Mouse (Mus musculus) heart, embryonic 15.5 days (tissue): ENCODE results near the gene Zfp652. TPM values are rescaled to one million over a fixed set of nuclear protein-coding genes. Genes with fewer than 3 reads are reported as not detected.
A peak's percentile ranks its signal among the peaks of the same experiment; 100 is the strongest.

Experiments used
- ATAC-seq: fragments of 200-750 bp; cut with Nextera tagmentation; replicated peaks from 2 replicates; pipeline ENCODE4 v1.8.0; 2017; ENCODE audit warnings: low read depth, moderate TSS enrichment; ENCODE audit not compliant: insufficient number of reproducible peaks, insufficient read depth, low FRiP score
- H3K27ac ChIP-seq: fragments of 300-500 bp; sonication (generic); 2 replicates; pipeline ENCODE4 v1.5.1; 2015; ENCODE audit warnings: mild to moderate bottlenecking, inconsistent platforms
- H3K27me3 ChIP-seq: fragments of 300-500 bp; sonication (generic); 2 replicates; pipeline ENCODE4 v1.6.1; 2015; ENCODE audit warnings: inconsistent platforms
- H3K36me3 ChIP-seq: fragments of 300-500 bp; sonication (generic); 2 replicates; pipeline ENCODE4 v1.6.1; 2015; ENCODE audit warnings: mild to moderate bottlenecking, inconsistent platforms
- H3K4me1 ChIP-seq: fragments of 300-500 bp; sonication (generic); replicated peaks from 2 replicates; pipeline ENCODE4 v1.6.1; 2015; ENCODE audit warnings: inconsistent platforms
- H3K4me2 ChIP-seq: fragments of 300-500 bp; sonication (generic); 2 replicates; pipeline ENCODE4 v1.6.1; 2015; ENCODE audit warnings: inconsistent platforms, mild to moderate bottlenecking, moderate library complexity
- H3K4me3 ChIP-seq: fragments of 300-500 bp; sonication (generic); 2 replicates; pipeline ENCODE4 v1.5.1; 2015; ENCODE audit warnings: mild to moderate bottlenecking, inconsistent platforms
- H3K9ac ChIP-seq: fragments of 300-500 bp; sonication (generic); 2 replicates; pipeline ENCODE4 v1.6.1; 2015; ENCODE audit warnings: mild to moderate bottlenecking, inconsistent platforms
- H3K9me3 ChIP-seq: fragments of 300-500 bp; sonication (generic); replicated peaks from 2 replicates; pipeline ENCODE4 v1.6.1; 2016; ENCODE audit warnings: inconsistent platforms
- WGBS: fragments of 180-500 bp; shearing (Covaris S2); methylation state at CpG from one replicate; pipeline ENCODE4 v1.1.7; 2015; ENCODE audit warnings: mixed read lengths; 5-methylcytosine and 5-hydroxymethylcytosine counted together
- polyA plus RNA-seq: library from polyadenylated mRNA; unstranded; fragments of >200 nt; fragmentation: Nextera tagmentation; extraction: Ambion mirVana; gene quantifications from 2 replicates; pipeline ENCODE4 v1.2.1, GENCODE M21; 2015

Zfp652 gene
- polyA plus RNA-seq, 1 experiment from 2014 or later: 12.9 TPM

DNA sequence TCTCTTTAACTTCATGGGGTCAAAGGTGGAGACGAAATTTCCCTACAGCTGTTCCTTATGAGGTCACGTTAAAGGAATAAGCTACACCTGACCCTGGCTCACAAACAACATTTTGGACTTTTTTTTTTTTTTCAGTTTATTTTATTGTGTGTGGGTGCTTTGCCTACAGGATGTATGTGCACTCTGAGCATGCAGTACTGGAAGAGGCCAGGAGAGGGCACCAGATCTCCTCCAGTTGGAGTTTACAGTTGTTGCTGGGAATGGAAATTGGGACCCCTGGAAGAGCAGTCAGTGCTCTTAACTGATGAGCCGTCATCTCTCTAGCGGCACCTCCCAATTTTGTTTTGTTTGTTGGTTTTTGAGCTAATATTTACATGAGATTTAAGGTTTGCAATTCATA lies 73.2 kb downstream of the Zfp652 start:
- no peak for ATAC-seq
- Histone ChIP-seq H3K27me3 (no peaks in the 10 kb centered on the region), H3K4me1 (no peaks in the 10 kb centered on the region), H3K4me2 (no peak overlapping the region), H3K9ac (no peak overlapping the region), H3K36me3 (no peaks in the 10 kb centered on the region), H3K27ac (no peak overlapping the region), H3K4me3 (no peak overlapping the region), H3K9me3 (no peaks in the 10 kb centered on the region)
- WGBS: 91% methylated on average over 4 of the region's 4 CpGs

DNA sequence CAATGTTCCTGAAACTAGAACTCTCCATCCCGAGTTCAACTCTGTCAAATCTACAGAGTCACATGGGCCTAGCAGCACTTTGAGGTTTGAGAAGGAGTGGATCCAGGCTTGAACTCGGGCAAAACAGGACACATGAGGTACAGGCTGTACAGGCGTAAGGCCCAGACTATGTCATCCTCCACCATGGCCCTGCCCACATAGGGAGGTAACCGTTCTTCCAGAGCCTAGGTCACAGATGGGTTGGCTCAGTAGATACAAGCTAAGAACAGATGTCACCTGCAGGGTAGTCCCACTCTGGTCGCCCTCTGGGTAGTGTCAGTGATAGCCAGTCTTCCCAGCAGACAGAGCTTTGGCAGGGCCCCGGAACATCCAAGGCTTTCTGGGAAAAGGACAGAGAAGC lies 74.0 kb downstream of the Zfp652 start:
- no peaks in the 10 kb centered on the region for H3K9me3 ChIP-seq
- no peak overlapping the region for H3K4me2 ChIP-seq
- no peak overlapping the region for H3K9ac ChIP-seq
- H3K27me3 ChIP-seq: no peaks in the 10 kb centered on the region
- no peak overlapping the region for H3K4me3 ChIP-seq
- WGBS: 83% methylated on average over 6 of the region's 6 CpGs
- no peaks in the 10 kb centered on the region for H3K36me3 ChIP-seq
- no peak overlapping the region for H3K27ac ChIP-seq
- ATAC-seq: no peak
- H3K4me1 ChIP-seq: no peaks in the 10 kb centered on the region

DNA sequence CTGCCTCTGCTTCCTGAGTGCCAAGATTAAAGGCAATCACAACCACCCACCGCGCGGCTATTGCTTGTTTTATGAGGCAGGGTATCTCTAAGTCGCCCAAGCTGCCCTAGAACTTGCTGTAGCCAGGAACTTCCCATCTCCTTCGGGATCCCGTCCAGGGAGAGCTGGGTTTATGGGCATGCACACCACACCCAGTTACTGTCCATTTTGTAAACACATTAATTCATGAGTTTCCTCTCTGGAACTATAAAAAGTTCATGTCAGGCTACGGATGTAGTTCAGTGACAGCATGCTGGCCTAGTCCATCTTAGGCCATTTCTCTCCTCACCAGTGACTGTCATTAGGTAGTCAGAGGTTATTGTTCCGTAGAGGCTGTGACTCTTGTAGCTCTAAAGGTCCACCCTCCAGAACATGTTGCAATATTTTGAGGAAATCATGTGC lies 77.0 kb downstream of the Zfp652 start:
- ATAC-seq: no peak
- Histone ChIP-seq H3K27me3 (no peaks in the 10 kb centered on the region), H3K9ac (no peak overlapping the region), H3K9me3 (no peaks in the 10 kb centered on the region), H3K4me2 (no peak overlapping the region), H3K4me1 (peaks cover 9% of the 10 kb centered on the region), H3K4me3 (no peak overlapping the region), H3K36me3 (no peaks in the 10 kb centered on the region), H3K27ac (no peak overlapping the region)
- WGBS: 81% methylated on average over 8 of the region's 8 CpGs

DNA sequence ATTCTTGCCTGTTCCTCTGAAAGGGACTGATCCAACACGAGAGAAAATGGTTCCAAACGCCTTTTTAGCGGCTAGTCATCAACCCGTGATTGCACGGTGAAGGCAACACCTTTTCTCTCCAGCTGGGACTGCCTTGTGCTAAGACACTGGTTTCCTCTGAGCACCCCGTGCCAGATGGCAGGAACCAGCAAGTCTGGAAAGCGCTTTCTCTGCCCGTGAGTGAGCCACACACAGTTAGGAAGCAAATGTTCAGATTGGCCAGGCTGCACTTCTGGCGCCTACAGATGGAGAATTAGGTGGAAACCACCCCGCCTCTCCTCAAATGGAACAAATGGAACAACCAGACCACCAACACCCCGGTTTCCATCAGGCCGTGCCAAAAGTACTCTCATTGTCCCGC lies 79.3 kb downstream of the Zfp652 start:
- no peaks in the 10 kb centered on the region for H3K9me3 ChIP-seq
- H3K27me3 ChIP-seq: peaks cover 4% of the 10 kb centered on the region; the same call in 1 of the 2 replicates
- no peak overlapping the region for H3K4me3 ChIP-seq
- H3K36me3 ChIP-seq: no peaks in the 10 kb centered on the region
- no peak overlapping the region for H3K4me2 ChIP-seq
- 82% methylated on average over 13 of the region's 13 CpGs for WGBS
- H3K27ac ChIP-seq: no peak overlapping the region
- peaks cover 26% of the 10 kb centered on the region for H3K4me1 ChIP-seq
- no peak overlapping the region for H3K9ac ChIP-seq
- no peak for ATAC-seq

DNA sequence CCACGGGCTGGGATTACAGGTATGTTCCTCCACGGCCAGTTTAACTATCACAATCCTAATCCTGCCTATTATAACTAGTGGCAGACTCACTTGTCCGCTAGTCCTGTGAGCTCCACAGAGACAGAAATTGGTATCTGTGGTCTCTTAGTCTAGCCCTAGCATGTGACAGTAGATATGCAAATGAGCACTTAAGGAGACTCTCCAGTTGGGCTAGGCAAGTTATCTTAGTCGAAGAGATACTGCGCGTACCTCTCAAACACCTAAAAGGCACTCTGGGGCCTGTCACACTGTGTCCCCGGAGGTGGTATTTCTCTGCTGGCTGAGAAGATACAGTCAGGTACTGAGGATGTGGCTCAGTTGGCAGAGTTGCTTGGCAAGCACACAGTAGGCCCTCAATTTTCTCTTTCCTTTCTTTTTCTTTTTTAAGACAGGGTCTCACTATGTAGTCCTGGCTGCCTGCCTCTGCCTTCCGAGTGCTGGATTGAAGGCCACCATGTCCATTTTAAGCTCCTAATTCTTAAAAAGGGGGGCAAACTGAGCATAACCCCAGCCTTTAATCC lies 80.6 kb downstream of the Zfp652 start:
- Histone ChIP-seq H3K9ac (no peak overlapping the region), H3K4me1 (peaks cover 29% of the 10 kb centered on the region), H3K4me3 (no peak overlapping the region), H3K4me2 (no peak overlapping the region), H3K9me3 (no peaks in the 10 kb centered on the region), H3K36me3 (no peaks in the 10 kb centered on the region), H3K27me3 (peaks cover 12% of the 10 kb centered on the region), H3K27ac (no peak overlapping the region)
- WGBS: 64% methylated on average over 8 of the region's 8 CpGs
- no peak for ATAC-seq

DNA sequence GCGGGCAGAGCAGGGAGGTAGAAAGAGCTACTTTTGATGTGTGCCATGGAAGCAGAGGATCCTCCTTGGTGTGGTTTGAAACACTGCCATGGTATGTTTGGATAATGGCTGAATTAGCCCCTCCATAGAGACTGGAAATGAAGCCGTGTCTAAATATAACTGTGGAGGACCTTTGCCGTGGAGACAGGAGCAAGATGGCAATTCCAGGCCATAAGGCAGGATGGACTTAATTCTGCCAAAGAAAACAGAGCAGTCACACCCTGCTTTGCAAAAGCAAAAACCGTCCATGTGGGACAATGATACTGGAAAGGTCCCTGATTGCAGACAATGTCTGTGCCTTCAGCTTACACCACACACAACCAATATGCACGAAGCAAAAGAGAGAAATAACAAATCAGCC lies 81.7 kb downstream of the Zfp652 start:
- Histone ChIP-seq H3K36me3 (no peaks in the 10 kb centered on the region), H3K4me3 (no peak overlapping the region), H3K27ac (peak overlapping the region; percentile 12; the same call in 1 of the 2 replicates), H3K4me2 (no peak overlapping the region), H3K27me3 (peaks cover 15% of the 10 kb centered on the region), H3K4me1 (peaks cover 29% of the 10 kb centered on the region), H3K9me3 (no peaks in the 10 kb centered on the region), H3K9ac (no peak overlapping the region)
- 37% methylated on average over 5 of the region's 5 CpGs for WGBS
- ATAC-seq: no peak

DNA sequence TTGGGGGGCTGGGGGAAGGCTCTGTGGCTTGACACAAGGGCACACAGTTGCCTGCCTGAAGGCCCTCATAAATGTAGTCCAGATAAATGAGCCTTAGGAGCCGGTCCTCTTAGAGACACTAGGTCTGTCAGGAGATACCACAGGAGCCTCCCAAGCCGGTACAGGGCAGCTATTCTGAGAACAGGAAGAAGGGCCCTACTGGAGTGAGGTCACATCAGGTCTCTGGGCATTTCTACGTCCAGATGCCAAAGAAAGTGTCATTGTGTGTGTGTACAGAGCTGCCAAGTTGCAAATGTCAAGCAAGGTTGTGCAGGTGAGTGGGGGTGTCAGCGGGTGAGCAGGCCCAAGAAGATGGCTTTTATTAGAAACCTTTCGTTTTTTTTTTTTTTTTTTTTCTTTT lies 83.1 kb downstream of the Zfp652 start:
- Histone ChIP-seq H3K4me2 (no peak overlapping the region), H3K4me3 (no peak overlapping the region), H3K4me1 (peaks cover 29% of the 10 kb centered on the region), H3K9me3 (no peaks in the 10 kb centered on the region), H3K9ac (no peak overlapping the region), H3K27me3 (peaks cover 15% of the 10 kb centered on the region), H3K27ac (no peak overlapping the region), H3K36me3 (no peaks in the 10 kb centered on the region)
- no peak for ATAC-seq
- 41% methylated on average over 5 of the region's 5 CpGs for WGBS

DNA sequence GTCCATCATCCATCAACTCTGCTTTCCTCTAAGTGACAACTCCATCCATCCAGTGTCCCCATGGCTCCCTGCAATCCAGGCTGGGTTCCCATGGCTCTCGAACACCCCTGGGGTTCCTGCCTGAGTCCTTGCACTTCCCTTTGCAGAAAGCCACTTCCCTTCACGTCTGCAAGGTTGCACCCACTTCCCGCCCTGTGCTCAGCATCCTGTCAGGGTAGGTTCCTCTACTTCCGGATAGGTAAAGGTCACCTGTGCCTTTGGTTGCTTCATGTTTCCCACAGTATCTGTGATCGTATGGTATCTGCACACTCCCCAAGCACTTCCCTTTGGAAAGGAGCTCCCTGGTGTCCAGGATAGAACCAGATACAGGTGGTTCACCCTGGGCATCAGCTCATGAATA lies 92.5 kb downstream of the Zfp652 start:
- Histone ChIP-seq H3K4me1 (peaks cover 7% of the 10 kb centered on the region), H3K27ac (no peak overlapping the region), H3K4me3 (no peak overlapping the region), H3K9me3 (no peaks in the 10 kb centered on the region), H3K4me2 (no peak overlapping the region), H3K36me3 (no peaks in the 10 kb centered on the region), H3K27me3 (no peaks in the 10 kb centered on the region), H3K9ac (no peak overlapping the region)
- WGBS: 64% methylated on average over 5 of the region's 5 CpGs
- ATAC-seq: no peak

DNA sequence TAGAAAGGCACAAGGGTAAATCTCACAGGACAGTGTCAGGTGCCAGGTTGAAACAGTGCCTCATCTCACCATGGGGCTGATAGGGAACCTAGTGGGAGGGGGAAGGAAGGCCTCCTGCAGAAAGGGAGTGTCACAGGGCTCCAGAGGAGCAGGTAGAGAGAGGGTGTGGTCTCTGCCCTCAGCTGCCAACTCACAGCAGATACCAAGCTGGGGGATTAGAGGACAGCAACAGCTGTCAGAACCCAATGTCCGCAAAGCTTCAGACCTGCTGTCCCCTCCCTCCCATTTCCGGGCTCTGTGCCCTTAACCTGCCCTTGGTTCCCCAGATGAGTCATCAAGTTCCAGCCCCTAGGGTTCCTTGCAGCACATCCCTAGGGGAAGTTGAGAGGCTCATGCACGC lies 93.1 kb downstream of the Zfp652 start:
- Histone ChIP-seq H3K27me3 (no peaks in the 10 kb centered on the region), H3K9me3 (no peaks in the 10 kb centered on the region), H3K4me3 (no peak overlapping the region), H3K9ac (no peak overlapping the region), H3K27ac (no peak overlapping the region), H3K4me2 (no peak overlapping the region), H3K36me3 (no peaks in the 10 kb centered on the region), H3K4me1 (peaks cover 7% of the 10 kb centered on the region)
- 12% methylated on average over 3 of the region's 3 CpGs for WGBS
- no peak; the same call in 1 of the 2 replicates for ATAC-seq

DNA sequence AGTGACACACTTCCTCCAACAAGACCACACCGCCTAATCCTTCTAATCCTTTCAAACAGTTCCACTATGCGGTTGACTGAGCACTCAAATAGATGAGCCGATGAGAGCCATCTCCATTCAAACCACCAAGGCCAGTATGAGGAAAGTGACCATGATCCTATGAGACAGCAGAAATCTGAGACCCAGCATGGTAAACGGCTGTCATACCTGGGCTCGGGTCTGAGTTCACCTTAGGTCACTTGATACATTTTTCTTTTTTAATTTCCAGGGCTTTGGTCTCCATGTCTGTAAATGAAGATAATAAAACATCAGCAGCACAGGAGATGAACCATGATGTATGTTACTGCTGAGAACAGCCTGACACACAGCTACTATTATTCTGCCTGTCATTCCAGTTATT lies 95.4 kb downstream of the Zfp652 start:
- no peaks in the 10 kb centered on the region for H3K36me3 ChIP-seq
- H3K4me2 ChIP-seq: no peak overlapping the region
- H3K27me3 ChIP-seq: no peaks in the 10 kb centered on the region
- H3K27ac ChIP-seq: no peak overlapping the region
- H3K4me1 ChIP-seq: peaks cover 7% of the 10 kb centered on the region
- no peaks in the 10 kb centered on the region for H3K9me3 ChIP-seq
- ATAC-seq: no peak
- WGBS: 96% methylated on average over 5 of the region's 5 CpGs
- no peak overlapping the region for H3K4me3 ChIP-seq
- H3K9ac ChIP-seq: no peak overlapping the region

DNA sequence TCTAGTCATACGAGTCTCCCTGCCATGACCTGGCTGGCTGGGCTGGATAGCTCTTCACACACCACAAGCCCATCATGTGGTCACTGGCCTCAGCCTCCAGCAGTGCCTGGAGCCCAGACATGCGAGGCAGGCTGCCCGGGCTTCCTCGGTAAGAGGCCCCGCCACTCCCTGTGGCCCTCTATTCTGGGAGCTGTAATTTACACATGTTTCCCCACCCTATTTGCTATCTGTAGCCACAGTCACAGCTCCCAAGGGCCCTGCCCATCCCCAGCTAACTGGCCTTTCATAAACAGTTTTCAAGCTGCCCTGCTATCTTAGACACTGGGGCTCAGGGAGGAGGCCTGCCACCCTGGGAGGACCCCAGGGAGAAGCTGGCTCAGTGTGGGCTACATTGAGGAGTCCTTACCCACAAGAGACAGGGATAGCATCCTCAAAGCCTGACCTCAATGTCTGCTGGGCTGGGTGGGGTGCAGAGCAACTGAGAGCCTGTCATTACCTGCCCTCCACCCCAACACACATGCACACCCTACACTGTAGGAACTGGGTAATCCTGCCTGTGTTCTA lies 96.1 kb downstream of the Zfp652 start:
- ATAC-seq: 0 out of 2 replicates have a peak, but pooled peaks have one; percentile 22
- Histone ChIP-seq H3K27ac (no peak overlapping the region), H3K27me3 (no peaks in the 10 kb centered on the region)

DNA sequence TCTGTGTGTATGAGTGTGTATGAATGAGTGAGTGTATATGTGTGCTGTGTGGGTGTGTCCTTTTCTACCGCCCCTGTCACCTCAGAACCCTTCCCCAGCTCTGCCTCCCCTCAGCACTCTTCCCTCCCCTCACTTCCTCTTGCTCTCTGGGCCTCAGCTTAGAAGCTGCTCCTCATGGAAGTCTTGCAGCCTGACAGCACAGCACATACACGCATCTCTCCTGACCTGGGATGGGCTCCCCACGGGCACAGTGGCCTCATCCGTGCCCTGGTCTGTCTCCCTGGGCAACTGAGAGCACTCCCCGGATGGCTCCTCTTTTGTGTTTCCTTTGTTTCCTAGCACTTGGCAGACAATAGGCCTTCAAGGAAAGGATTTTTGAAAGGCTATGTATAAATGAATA lies 97.1 kb downstream of the Zfp652 start:
- Histone ChIP-seq H3K4me2 (no peak overlapping the region), H3K9me3 (no peaks in the 10 kb centered on the region), H3K36me3 (no peaks in the 10 kb centered on the region), H3K9ac (no peak overlapping the region), H3K27me3 (no peaks in the 10 kb centered on the region), H3K27ac (no peak overlapping the region), H3K4me1 (peaks cover 7% of the 10 kb centered on the region), H3K4me3 (no peak overlapping the region)
- WGBS: 57% methylated on average over 5 of the region's 5 CpGs
- ATAC-seq: no peak

More for the DNA sequence above, 96.1 kb downstream of the Zfp652 start:
- H3K9me3 ChIP-seq: no peaks in the 10 kb centered on the region
- WGBS: 52% methylated on average over 5 of the region's 5 CpGs
- no peak overlapping the region for H3K4me2 ChIP-seq
- no peak overlapping the region for H3K9ac ChIP-seq
- no peaks in the 10 kb centered on the region for H3K36me3 ChIP-seq
- peaks cover 7% of the 10 kb centered on the region for H3K4me1 ChIP-seq
- H3K4me3 ChIP-seq: no peak overlapping the region
